Mouse (Mus musculus) heart, adult 2 months (tissue): ENCODE results near the gene Alyref2.

Source experiments
- CTCF ChIP-seq: fragments of 200-600 bp; IDR thresholded peaks from 2 replicates; pipeline ENCODE4 v1.8.1; 2022; ENCODE audit warnings: antibody characterized with exemption, mild to moderate bottlenecking, moderate library complexity
- EP300 ChIP-seq: fragments of 200-500 bp; IDR thresholded peaks from 2 replicates; pipeline ENCODE4 v1.6.1; 2011; ENCODE audit warnings: low read depth, low read length, control low read depth; ENCODE audit not compliant: insufficient read depth
- POLR2A ChIP-seq: fragments of 200-500 bp; IDR thresholded peaks from 2 replicates; pipeline ENCODE4 v1.6.1; 2011; ENCODE audit warnings: mild to moderate bottlenecking, low read depth, low read length, control low read depth; ENCODE audit not compliant: insufficient read depth

GRCm38 (mm10) chr1:171540694-171541093, 37.4 kb downstream of the Alyref2 start:
- TF ChIP-seq POLR2A (no peak), EP300 (no peak), CTCF (no peak)
